Mouse (Mus musculus) stomach, postnatal 0 days (tissue): ENCODE data around the gene Olfr556.

Experiments used
- CTCF ChIP-seq: IDR thresholded peaks from 2 replicates; pipeline ENCODE4 v1.5.1; 2016; ENCODE audit warnings: antibody characterized with exemption, low read depth, mild to moderate bottlenecking, moderate library complexity
- EP300 ChIP-seq: optimal IDR thresholded peaks from 2 replicates; pipeline ENCODE3; 2016; ENCODE audit warnings: antibody characterized with exemption

DNA sequence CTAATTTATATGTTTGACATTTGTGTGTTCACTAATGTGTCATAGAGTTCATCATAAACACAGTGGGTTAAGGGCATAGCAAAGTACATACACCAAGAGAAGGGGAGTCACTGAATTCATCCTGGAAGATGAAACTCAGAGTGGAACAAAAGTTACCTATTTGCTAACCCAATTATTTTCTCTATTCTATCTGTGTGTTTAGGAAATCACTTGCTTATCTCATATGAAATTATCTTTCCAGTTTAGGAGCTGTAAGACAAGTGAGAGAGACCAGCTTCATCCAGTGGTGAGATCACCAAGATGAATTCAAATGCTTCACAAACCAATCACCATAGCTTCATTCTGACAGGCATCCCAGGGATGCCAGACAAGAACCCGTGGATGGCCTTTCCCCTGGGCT is 6.2 kb upstream of the Olfr556 start, which contains the start of gene Olfr555:
- TF ChIP-seq CTCF (no peak), EP300 (no peak)
